Mouse (Mus musculus) CH12.LX (cell line): ENCODE data around the gene Disp2. TPM values are rescaled to one million over a fixed set of nuclear protein-coding genes. Genes with fewer than 3 reads are reported as not detected.

Experiments
- DNase-seq: peaks from one replicate; pipeline ENCODE4 v3.0.0-alpha.2; 2013; ENCODE audit errors: extremely low read depth
- H3K27ac ChIP-seq: 2 replicates; pipeline ENCODE4 v1.5.1; 2012; ENCODE audit warnings: low read depth, mild to moderate bottlenecking, control low read depth, moderate library complexity; ENCODE audit not compliant: insufficient read depth
- H3K27me3 ChIP-seq: replicated peaks from 2 replicates; pipeline ENCODE3; 2012; ENCODE audit warnings: inconsistent platforms
- H3K36me3 ChIP-seq, 2 experiments: replicated peaks in 1 of 2; 2 replicates each; pipeline versions ENCODE3 to v1.6.1; 2012; ENCODE audit warnings: inconsistent platforms in 1 of 2, low read length in 1 of 2, mild to moderate bottlenecking in 1 of 2, mixed read lengths in 1 of 2, moderate library complexity in 1 of 2; ENCODE audit not compliant: control insufficient read depth in 1 of 2, insufficient read depth in 1 of 2
- H3K4me1 ChIP-seq, 2 experiments: 2 replicates each; pipeline ENCODE4 v1.6.1; 2012; ENCODE audit warnings: inconsistent platforms in 1 of 2, moderate library complexity in 1 of 2; ENCODE audit not compliant: insufficient read depth in 2 of 2, control insufficient read depth in 1 of 2
- H3K4me2 ChIP-seq: 2 replicates; pipeline ENCODE4 v1.6.1; 2012; ENCODE audit warnings: low read depth, mild to moderate bottlenecking, control low read depth; ENCODE audit not compliant: poor library complexity, insufficient read depth, severe bottlenecking
- H3K4me3 ChIP-seq, 3 experiments: fragments of 150-350 bp in 1 of 3; sonication (generic) in 1 of 3; replicated peaks in 1 of 3; 2 replicates each; pipeline versions ENCODE3 to v1.5.1; 2011 to 2012; ENCODE audit warnings: low read depth in 2 of 3, low read length in 2 of 3, mild to moderate bottlenecking in 2 of 3, moderate library complexity in 2 of 3, control low read depth in 1 of 3, improper control_type of control experiment in 1 of 3, inconsistent platforms in 1 of 3, mixed read lengths in 1 of 3; ENCODE audit not compliant: poor library complexity in 1 of 3
- H3K79me2 ChIP-seq: replicated peaks from 2 replicates; pipeline ENCODE4 v1.6.1; 2012; ENCODE audit warnings: mild to moderate bottlenecking, moderate library complexity; ENCODE audit not compliant: control insufficient read depth, poor library complexity, insufficient read depth, severe bottlenecking; ENCODE audit errors: extremely low read depth
- H3K9ac ChIP-seq: 2 replicates; pipeline ENCODE4 v1.6.1; 2012; ENCODE audit warnings: low read depth, mild to moderate bottlenecking, control low read depth, moderate library complexity; ENCODE audit not compliant: insufficient read depth
- H3K9me3 ChIP-seq: replicated peaks from 2 replicates; pipeline ENCODE3; 2012; ENCODE audit warnings: low read length, inconsistent platforms, mixed read lengths
- BHLHE40 ChIP-seq: IDR thresholded peaks from 2 replicates; pipeline ENCODE4 v1.6.1; 2011; ENCODE audit warnings: mild to moderate bottlenecking, low read depth, low read length, improper control_type of control experiment
- CHD2 ChIP-seq: IDR thresholded peaks from 2 replicates; pipeline ENCODE4 v1.6.1; 2011; ENCODE audit warnings: low read length, improper control_type of control experiment
- CTCF ChIP-seq, 2 experiments: IDR thresholded peaks in 1 of 2; conservative IDR thresholded peaks in 1 of 2; 2 replicates each; pipeline ENCODE4 v1.5.1; 2011 to 2012; ENCODE audit warnings: low read depth in 2 of 2, low read length in 2 of 2, improper control_type of control experiment in 1 of 2, inconsistent platforms in 1 of 2, mild to moderate bottlenecking in 1 of 2, moderate library complexity in 1 of 2
- ETS1 ChIP-seq: conservative IDR thresholded peaks from 2 replicates; pipeline ENCODE4 v1.6.1; 2012; ENCODE audit warnings: low read depth, mild to moderate bottlenecking, inconsistent platforms, low read length, improper control_type of control experiment, moderate library complexity
- IRF4 ChIP-seq: IDR thresholded peaks from 2 replicates; pipeline ENCODE4 v1.6.1; 2014; ENCODE audit warnings: low read depth, mild to moderate bottlenecking, inconsistent platforms, low read length, improper control_type of control experiment
- JUN ChIP-seq: IDR thresholded peaks from 2 replicates; pipeline ENCODE4 v1.6.1; 2011; ENCODE audit warnings: low read depth, mild to moderate bottlenecking, low read length, improper control_type of control experiment, moderate library complexity; ENCODE audit not compliant: insufficient read depth
- JUND ChIP-seq: conservative IDR thresholded peaks from 2 replicates; pipeline ENCODE4 v1.6.1; 2011; ENCODE audit warnings: low read depth, low read length, improper control_type of control experiment
- KAT2A ChIP-seq: IDR thresholded peaks from 2 replicates; pipeline ENCODE4 v1.6.1; 2012; ENCODE audit warnings: low read length, improper control_type of control experiment, inconsistent platforms; ENCODE audit not compliant: insufficient replicate concordance
- MAFK ChIP-seq: IDR thresholded peaks from 2 replicates; pipeline ENCODE4 v1.6.1; 2011; ENCODE audit warnings: low read length, improper control_type of control experiment; ENCODE audit not compliant: insufficient replicate concordance
- MAX ChIP-seq: IDR thresholded peaks from 2 replicates; pipeline ENCODE4 v1.6.1; 2011; ENCODE audit warnings: low read length, improper control_type of control experiment
- MAZ ChIP-seq: IDR thresholded peaks from 2 replicates; pipeline ENCODE4 v1.6.1; 2012; ENCODE audit warnings: low read depth, mild to moderate bottlenecking, inconsistent platforms, low read length, improper control_type of control experiment, moderate library complexity
- MEF2A ChIP-seq: IDR thresholded peaks from 2 replicates; pipeline ENCODE4 v1.6.1; 2014; ENCODE audit warnings: low read depth, mild to moderate bottlenecking, inconsistent platforms, low read length, improper control_type of control experiment, borderline replicate concordance
- MYC ChIP-seq: IDR thresholded peaks from 2 replicates; pipeline ENCODE4 v1.6.1; 2011; ENCODE audit warnings: low read depth, mild to moderate bottlenecking, improper control_type of control experiment, low read length
- NRF1 ChIP-seq: IDR thresholded peaks from 2 replicates; pipeline ENCODE4 v1.6.1; 2014; ENCODE audit warnings: low read depth, mild to moderate bottlenecking, inconsistent platforms, low read length, improper control_type of control experiment, moderate library complexity
- RAD21 ChIP-seq: IDR thresholded peaks from 2 replicates; pipeline ENCODE4 v1.6.1; 2011; ENCODE audit warnings: low read depth, mild to moderate bottlenecking, low read length, improper control_type of control experiment, moderate library complexity
- RCOR1 ChIP-seq: conservative IDR thresholded peaks from 2 replicates; pipeline ENCODE4 v1.6.1; 2012; ENCODE audit warnings: low read depth, mild to moderate bottlenecking, inconsistent platforms, low read length, improper control_type of control experiment
- SIN3A ChIP-seq: IDR thresholded peaks from 2 replicates; pipeline ENCODE4 v1.6.1; 2012; ENCODE audit warnings: low read length, improper control_type of control experiment, inconsistent platforms
- SMC3 ChIP-seq: IDR thresholded peaks from 2 replicates; pipeline ENCODE4 v1.6.1; 2011; ENCODE audit warnings: low read depth, low read length, improper control_type of control experiment
- TBP ChIP-seq: conservative IDR thresholded peaks from 2 replicates; pipeline ENCODE4 v1.6.1; 2011; ENCODE audit warnings: low read depth, low read length, improper control_type of control experiment
- UBTF ChIP-seq: IDR thresholded peaks from 2 replicates; pipeline ENCODE4 v1.6.1; 2012; ENCODE audit warnings: low read depth, mild to moderate bottlenecking, inconsistent platforms, low read length, improper control_type of control experiment, moderate library complexity
- ZKSCAN1 ChIP-seq: IDR thresholded peaks from 2 replicates; pipeline ENCODE4 v1.6.1; 2012; ENCODE audit warnings: low read depth, inconsistent platforms, low read length, improper control_type of control experiment, borderline replicate concordance
- ZMIZ1 ChIP-seq: IDR thresholded peaks from 2 replicates; pipeline ENCODE4 v1.6.1; 2012; ENCODE audit warnings: low read depth, mild to moderate bottlenecking, inconsistent platforms, low read length, improper control_type of control experiment
- dilution Hi-C: fragments of 300-500 bp; cut with MboI; formaldehyde crosslinking; loops from 2 replicates; pipeline ENCODE4 v1.14.3; 2020; ENCODE audit warnings: low sequenced_read_pairs; ENCODE audit not compliant: extremely low pct_unique_long_range_greater_than_20kb, extremely low pct_ligation_motif_present
- in situ Hi-C: fragments of 300-500 bp; cut with MboI; formaldehyde crosslinking; loops from 3 replicates; pipeline ENCODE4 v1.14.3; 2019; ENCODE audit warnings: low sequenced_read_pairs, low pct_ligation_motif_present, low pct_unique_long_range_greater_than_20kb, mixed read lengths
- polyA plus RNA-seq: library from polyadenylated mRNA; unstranded; fragments of >175 nt; gene quantifications from 2 replicates; pipeline ENCODE4 v1.2.1, GENCODE M21; 2012; ENCODE audit warnings: low read depth; ENCODE audit not compliant: insufficient read length
- total RNA-seq, 2 experiments: library from RNA; depleted of rRNA; stranded (reverse); fragments of 300-350 nt in 1 of 2; fragments of >200 nt in 1 of 2; gene quantifications; 2 replicates each; pipeline ENCODE4 v1.2.3; 2012 to 2014

Gene Disp2
- total and polyA plus RNA-seq, 3 experiments, result not detected

DNA sequence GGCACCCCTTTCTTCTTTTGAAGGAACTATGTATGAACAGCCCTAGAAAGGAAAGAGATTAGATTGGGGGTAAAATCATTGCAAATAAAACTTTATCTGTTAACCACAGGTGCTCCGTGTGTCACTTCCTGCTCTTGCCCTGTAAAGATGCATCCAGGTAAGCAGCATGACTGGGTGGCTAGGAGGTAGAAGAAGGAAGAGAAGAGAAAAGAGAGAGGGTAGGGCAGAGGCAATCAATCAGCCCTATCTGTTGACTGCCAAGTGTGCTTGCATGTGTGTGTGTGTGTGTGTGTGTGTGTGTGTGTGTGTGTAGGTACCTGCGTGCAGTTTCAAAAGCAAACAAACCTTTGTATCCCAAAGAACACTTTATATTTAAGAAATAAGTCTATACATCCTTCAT is 5.0 kb upstream of the Disp2 start:
- DNase-seq, result no peak
- Histone ChIP-seq H3K79me2 (no peaks in the 10 kb centered on the region), H3K9ac (no peak overlapping the region), H3K27me3 (peaks cover 43% of the 10 kb centered on the region), H3K27ac (no peak overlapping the region), H3K9me3 (peaks cover 2% of the 10 kb centered on the region), H3K4me2 (no peak overlapping the region), H3K36me3 (no peaks in the 10 kb centered on the region), H3K4me1 (peaks cover 0 to 7% of the 10 kb centered on the region in 2 experiments; a peak in 2 of 4 replicates), H3K4me3 (no peak overlapping the region)
- TF ChIP-seq BHLHE40 (no peak), RCOR1 (no peak), KAT2A (no peak), TBP (no peak), RAD21 (no peak), SIN3A (no peak), ZKSCAN1 (no peak), ETS1 (no peak), CTCF (conservative IDR thresholded peaks at IDR 0.05 in 1 of 2, IDR thresholded peaks at IDR 0.05 in 1 of 2; ENCODE audit: low read depth in 2 of 2, low read length in 2 of 2) (no peak), MAX (no peak)
- dilution Hi-C loops, result no loop called here
- in situ Hi-C loops, result loop anchor here (25.0 kb wide), 1 partner anchor 413 kb away; no protein-coding TSS in a partner anchor

DNA sequence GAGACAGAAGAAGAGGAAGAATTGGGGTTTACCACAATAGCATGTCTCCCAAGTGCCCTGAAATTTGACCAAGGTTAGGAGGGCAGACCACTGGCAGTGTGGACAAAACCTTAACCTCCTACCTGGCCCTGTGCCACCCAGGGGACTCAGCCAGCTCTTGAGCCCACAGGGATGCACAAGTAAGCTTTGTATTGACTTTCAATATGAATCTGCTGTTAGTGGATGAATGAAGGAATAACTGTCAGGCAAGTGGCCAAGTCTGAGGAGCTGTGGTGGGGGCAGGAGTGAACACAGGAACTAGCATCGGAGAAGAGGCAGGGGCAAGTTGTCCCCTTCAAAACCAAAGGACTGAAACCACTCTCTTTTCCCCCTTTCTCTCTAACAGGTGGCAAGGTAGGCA is 4.1 kb upstream of the Disp2 start:
- Histone ChIP-seq H3K9ac (no peak overlapping the region), H3K79me2 (no peaks in the 10 kb centered on the region), H3K4me3 (no peak overlapping the region), H3K27me3 (peaks cover 51% of the 10 kb centered on the region), H3K27ac (no peak overlapping the region), H3K4me2 (no peak overlapping the region), H3K36me3 (no peaks in the 10 kb centered on the region), H3K4me1 (peaks cover 0 to 13% of the 10 kb centered on the region in 2 experiments; a peak in 2 of 4 replicates), H3K9me3 (no peaks in the 10 kb centered on the region)
- DNase-seq, result no peak
- dilution Hi-C loops, result no loop called here
- in situ Hi-C loops, result no loop called here
- no peak for TF ChIP-seq NRF1
- no peak for TF ChIP-seq MAFK
- no peak for TF ChIP-seq UBTF
- TF ChIP-seq ZMIZ1, result no peak
- TF ChIP-seq ZKSCAN1, result no peak
- TF ChIP-seq MAZ, result no peak
- TF ChIP-seq JUND, result no peak
- TF ChIP-seq IRF4, result no peak
- TF ChIP-seq MEF2A, result no peak
- no peak for TF ChIP-seq RAD21
- no peak for TF ChIP-seq JUN
- no peak for TF ChIP-seq SMC3
- no peak for TF ChIP-seq CHD2
- no peak for TF ChIP-seq MAX
- TF ChIP-seq MYC, result no peak
